Mouse (Mus musculus) cerebellum, postnatal 25 days (tissue): ENCODE measurements around the gene Vps9d1.
"Not testable (repeated sequence)": the region's sequence is repeated elsewhere in the genome, so short reads cannot be mapped to it uniquely, and the experiment has no call there.

Source experiments
- DNase-seq, 2 experiments: peaks; one replicate each; pipeline ENCODE4 v3.0.0; 2021; ENCODE audit warnings: mixed read lengths in 2 of 2

Vps9d1 gene

DNA sequence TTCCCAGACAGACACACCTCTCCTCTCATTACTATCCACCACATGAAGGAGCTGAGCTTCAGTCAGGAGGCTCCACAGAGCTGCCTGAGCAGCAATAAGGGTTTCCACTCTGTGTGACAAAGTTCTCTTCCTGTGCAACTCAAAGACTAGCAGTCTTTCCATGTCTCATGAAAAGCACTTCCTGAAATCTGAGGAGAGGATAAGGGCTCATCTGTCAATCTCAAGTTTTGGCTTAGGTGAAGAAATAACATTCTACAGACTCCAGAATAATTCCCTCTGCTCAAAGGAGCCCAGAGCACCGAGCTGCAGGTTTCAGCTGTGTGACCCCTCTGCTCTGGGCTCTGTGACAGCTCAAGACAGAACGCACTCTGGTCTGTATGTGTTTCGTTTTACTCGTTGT lies 1.2 kb downstream of the Vps9d1 start:
- DNase-seq, result no peak

DNA sequence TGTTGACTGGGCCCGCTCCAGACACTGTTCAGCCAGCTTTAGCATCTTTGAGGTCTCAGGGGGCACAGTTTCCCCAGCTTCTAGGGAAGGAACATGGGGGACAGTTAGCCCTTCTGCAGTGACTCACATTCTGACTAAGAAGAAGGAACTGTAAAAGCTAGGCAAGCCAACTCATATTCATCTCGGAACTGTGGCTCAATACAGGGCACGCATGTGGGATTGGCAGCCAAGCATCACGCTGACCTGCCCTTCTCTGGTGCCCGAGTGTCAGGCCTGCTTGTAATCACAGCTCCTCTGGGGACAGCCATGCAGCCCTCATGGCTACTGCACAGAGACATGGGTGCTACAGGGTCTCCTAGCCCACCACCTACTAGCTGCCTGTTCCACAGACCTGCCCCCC lies 3.2 kb downstream of the Vps9d1 start:
- DNase-seq, result no peak

DNA sequence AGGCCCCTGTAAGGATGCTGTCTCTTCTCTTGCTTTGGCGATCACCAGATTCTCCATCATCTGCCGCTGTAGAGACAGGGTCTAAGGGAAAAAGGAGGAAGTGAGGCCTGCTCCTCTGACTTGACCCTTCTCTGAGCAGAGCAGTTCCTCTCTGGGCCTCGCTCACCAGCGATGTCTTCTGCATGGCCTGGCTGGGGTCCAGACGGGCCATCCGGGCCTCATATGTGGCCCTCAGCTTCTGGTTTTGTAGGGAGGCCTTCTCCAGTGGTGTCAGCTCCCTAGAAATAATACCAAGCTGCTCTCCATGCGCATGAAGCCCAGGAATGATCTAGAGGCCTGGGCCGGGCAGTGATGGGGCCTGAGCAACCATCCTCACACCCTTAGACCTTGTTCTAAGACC lies 5.6 kb downstream of the Vps9d1 start:
- no peak for DNase-seq

DNA sequence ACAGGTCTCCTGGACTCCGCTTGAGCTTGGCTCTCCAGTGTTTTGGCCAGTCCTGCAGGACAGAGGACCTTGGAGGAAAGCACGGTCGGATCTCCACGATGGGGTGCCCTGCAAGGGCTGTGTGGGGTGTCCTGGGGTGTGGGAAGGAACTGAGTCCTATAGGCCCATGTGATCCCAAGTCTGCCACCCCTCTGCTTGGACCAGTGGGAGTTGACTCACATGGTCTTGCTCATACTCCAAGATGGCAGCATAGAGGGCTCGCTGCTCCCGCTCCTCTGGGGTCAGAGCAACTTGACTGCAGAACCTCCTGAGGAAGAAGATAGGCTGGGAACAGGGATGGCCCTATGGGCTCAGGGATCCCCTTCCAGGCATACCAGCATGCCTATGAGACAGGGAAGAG lies 6.4 kb downstream of the Vps9d1 start:
- DNase-seq, result no peak

DNA sequence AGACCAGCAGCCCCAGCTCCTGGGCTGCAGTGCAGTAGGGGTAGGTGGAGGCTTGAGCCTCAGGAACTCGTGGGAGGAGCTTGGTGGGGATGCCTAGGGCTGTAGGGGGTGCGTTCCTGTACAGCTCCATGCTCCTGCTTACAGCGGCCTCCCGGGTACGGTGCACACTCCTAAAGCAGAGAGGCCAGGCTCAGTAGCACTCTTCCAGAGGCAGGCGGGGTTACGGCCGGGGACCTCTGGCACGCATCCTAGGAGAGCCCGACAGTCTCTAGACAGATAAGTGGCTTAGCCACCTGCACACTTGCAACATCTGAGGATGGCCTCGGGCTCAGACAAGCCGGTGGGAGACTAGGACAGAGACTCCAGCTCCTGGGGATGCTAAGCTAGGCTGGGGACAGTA lies 8.6 kb downstream of the Vps9d1 start:
- DNase-seq, result no peak

DNA sequence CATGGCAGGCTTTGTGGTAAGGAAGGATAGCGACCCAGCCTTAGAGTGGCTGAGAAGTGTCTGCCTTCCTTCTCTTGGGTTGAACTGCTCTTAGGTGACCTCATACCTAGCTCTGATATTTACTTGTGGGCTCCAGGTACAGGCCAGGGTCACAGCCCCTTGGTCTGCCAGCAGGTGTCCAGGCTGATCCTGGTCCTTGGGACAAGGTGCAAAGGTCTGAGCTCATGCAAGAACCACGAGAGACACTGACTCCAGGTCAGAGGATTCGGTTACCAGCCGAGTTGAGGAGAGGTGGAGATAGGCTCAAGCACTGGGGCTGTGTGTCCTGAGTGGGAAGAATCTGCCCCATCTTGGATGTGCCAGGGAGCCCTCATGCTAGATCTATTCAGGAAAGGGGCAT lies 9.8 kb downstream of the Vps9d1 start:
- DNase-seq, result no peak

DNA sequence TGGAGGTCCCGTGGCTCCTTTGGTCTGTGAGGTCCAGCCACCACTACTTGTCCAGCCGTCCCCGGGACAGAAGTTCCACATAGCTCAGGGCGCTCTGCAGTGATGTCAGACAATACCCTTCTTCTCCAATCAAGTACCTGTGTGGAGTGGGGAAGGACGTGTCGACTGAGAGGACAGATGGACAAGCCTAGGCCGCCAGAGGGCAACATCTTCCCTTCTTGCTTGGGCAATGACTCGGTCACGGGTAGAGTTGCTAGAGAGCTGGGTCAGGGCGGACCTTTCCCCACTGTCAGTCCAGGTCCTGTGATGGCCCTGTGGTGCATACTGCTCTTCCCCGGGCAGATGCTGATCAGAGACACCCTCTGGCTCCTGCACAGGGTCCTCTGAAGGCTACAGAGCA lies 11.1 kb downstream of the Vps9d1 start:
- no peak for DNase-seq

DNA sequence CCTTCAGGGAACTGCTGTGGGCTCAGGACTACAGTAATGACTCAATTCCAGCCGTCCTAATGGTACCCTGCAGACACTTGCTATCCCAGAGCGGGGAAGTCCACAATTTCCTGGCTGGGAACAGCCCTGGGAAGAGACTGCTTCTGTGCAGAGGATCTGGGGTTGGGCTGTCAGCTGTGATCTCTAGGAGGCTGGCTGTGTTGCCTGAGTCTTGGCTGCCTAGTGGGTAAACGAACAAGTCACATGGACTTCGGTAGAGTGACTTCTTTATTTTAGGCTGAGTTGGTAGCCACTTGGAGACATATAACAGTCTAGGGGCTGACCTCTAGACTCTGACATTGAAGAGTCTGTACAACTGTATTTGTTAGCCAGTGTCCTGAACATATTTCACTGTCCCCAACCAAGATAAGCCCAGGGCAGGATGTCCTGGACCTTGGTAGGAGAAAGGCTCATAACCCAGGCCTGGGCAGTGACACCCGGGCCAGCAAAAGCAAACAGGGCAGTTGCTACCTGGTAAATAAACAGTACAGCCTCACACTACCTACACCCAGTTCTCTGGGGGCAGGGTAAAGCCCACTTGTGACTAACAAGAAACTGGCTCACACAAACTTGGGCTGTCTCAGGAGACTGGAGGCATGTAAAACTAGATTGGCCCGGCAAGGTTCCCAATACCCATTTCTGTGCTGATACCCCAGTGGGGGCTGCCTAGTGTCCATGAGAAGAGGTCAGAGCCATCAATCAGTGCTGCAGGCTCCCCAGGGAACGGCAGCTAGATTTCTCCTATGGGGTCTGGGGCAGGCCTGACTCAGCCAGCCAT lies 11.8 kb downstream of the Vps9d1 start:
- DNase-seq, result no peak

DNA sequence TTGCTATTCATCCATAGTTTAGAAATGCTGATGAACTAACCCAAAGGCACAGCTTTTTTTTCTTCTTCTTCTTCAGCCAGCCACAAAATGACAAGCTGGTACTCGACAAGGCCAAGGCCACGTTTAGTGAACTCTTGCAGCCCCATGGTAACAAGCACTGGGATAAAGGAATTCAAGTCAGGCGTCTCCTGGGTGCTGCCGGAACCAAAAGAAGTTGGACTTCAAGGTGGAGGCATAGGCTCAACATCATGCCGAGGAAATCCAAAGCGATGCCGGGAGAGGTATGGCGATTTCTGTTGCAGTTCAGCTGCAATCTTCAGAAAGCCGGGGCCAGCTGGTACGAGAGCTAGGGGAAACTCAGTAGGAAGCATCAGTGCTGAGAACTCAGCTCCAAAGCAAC lies 14.8 kb downstream of the Vps9d1 start:
- DNase-seq, result no peak

DNA sequence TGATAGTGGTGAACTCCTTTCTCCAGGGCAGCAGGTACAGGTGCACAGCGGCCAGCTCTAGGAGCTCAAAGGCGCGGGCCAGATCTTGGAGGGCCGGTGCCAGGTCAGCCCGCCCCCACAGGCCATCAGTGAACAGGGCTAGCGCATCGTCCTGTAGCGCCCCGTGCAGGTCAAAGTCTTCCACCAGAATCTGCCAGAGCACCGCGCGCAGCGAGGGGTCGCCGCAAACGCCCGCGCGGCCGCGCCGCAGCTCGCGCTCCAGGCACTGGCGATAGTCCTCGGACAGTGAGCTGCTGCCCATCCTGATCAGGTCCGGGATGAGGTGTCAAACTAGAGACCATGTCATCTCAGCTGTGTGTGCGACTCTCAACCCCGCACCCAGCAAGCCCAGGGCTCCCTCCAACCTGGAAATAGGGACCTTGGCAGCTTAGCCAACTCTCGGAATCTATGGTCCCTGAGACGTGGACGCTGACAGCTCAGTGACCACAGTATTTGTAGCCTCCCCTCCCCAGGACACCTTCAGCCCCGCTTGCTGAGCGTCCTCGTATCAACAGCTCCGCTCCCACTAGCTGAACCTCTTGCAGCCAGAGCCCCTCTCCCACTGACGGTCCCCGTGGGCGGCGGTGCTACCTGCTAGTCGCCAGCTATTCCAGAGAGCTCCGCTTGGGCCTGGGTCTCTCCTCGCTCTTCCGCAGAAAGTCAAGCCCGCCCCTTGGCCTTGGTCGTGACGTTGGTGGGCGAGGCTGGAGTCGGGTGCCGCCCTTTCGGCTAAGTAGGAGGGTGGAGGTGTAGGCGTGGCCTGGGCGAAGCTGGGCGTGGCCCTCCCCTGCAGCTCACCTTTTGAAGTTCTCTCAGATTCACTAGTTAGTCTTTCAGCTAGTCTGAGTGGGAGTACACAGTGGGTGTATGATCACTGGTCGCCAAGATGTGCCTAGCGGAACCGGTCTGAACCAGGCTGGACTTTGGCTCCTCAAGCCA lies 18.3 kb downstream of the Vps9d1 start, which contains the start of gene Spata2l:
TSS of gene Spata2l (minus strand) at position 714 of the 978 bp plus-strand sequence.
- DNase-seq, result peak; percentile 83 to 90

DNA sequence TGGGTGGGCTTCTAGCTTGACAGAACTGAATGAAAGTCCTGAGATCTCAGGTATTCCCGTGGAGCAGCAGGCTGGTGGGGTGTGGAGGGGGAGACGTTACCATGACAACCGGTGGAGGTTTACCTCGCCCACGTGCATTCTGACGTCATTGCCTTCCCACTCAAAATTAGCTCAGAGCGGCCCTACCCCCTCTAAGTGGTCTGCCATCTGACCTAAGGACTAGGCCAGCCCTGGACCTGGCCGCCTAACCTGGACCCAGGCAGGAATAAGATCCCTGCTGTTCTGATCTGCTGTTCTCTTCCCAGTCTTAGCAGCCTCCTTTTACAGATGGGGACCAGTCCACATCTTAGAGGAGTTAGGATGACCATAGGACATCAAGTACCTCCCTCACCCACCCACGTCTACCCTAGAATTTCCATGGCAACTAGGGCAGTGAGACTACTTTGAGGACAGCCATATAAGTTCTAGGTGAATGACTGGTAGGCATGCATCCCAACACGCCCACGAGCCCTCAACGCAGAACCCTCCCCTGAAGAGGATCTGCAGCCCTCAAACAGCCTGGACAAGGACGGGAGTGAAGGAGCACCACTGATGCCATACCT lies 19.1 kb downstream of the Vps9d1 start:
- peak; percentile 56 to 66 for DNase-seq

DNA sequence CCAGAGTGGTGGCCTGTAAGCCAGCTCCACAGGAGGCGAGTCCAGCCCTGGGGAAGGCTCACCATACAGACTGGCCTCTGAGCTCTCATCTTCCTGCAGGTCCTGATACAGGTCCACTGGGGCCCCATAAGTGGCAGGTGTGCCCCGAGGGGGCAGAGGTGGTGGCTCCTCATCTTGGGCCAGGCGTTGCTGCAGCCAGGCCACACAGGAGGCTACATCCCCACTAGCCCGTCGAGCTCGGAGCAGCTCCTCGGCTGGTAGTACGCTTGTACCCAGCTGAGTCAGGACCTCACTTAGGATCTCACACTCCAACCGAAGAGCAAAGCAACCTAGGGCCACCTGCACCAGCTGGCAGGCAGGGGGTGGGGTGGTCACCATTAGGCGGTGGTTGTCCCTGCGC lies 20.4 kb downstream of the Vps9d1 start:
- DNase-seq, result no peak

DNA sequence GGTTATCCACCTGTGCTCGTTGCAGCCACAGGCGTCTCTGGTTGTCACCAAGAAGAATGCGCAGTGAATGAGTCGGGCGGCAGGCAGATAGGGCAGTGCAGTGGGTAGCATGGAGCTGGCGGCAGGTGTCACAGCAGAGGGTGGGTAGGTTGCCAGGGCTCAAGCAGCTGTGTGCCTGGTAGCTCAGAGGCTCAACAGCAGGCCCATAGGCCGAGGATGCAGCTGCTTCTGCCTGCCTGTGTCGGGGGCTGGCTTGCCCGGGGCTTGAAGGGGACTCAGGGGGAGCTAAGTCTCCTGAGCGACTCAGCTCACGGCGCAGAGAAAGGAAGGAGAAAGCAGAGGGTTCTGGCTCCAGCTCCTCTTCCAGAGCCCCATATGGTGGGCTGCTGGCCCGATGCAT lies 20.8 kb downstream of the Vps9d1 start:
- no peak for DNase-seq

DNA sequence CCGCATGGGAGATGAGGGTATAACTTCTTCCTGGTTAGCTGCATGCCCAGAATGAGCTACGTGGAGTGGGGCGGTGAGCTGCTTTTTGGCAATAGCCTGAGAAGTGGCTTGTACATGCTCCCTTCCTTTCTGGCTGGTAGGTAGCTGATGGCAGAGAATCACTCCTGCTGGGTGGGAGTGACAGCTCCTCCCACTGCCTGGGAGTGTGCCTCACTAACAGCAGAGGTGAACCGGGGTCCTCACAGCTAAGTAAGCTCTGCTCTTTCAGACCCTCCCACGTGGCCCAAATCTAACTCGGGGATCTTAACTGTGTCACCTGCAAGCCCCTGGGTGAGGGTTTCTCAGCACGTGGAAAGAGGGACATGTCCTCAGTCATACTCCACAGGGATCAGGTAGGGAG lies 21.6 kb downstream of the Vps9d1 start:
- DNase-seq, result no peak

DNA sequence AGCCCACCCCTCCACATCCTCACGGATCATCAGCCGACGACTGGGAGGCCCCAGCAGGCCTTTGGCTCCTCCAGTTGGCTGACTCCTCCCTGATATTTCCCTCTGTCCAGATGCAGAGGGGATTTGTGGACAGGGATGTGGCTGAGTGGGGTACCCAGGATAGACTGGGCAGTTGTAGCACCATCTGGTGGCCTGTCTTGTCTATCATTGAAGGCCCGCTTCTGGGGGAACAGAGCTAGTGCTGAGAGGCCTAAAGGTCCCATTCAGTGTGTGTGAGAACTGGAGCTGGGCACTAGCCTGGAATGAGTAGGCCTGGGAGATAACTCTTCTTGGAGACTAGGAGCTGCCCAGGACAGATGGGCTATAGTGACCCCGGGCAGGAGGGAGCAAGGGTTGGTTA lies 22.4 kb downstream of the Vps9d1 start:
- DNase-seq, result no peak

DNA sequence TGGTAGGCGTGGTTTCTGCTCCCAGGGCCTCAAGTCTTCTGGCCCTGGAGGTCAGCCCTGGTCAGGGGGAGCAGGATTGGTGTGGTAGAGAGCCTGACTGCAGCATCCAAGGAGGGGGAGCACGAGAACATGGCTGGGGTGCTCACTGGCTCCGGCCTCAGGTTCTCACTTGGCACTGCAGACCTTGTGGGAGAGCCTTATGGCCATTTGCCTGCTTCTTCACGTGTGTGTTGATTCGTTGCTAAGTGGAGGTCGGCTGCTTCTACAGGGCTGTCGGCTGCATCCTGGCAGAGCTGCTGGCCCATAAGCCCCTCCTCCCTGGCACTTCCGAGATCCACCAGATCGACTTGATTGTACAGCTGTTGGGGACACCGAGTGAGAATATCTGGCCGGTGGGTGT lies 23.8 kb downstream of the Vps9d1 start:
- DNase-seq, result not testable (repeated sequence)

DNA sequence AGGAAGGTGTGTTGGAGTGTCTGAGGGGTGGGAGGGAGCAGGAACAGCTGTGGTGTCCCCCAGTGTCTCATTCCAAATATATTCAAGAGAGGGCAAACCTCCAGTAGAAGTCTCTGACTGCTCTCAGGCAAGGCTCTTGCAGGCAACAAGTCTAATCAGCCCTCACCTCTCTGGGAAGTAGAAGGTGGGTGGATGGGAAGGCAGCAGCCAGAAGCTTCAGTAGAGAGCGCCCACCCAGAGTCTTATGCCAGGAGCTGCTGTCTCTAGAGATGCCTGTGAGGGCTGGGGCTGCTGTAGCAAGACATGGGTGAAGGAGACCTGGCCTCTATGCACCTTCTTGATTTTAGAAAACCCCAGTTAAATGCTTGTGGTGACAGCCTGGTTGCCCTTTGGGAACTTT lies 25.7 kb downstream of the Vps9d1 start:
- no peak for DNase-seq

DNA sequence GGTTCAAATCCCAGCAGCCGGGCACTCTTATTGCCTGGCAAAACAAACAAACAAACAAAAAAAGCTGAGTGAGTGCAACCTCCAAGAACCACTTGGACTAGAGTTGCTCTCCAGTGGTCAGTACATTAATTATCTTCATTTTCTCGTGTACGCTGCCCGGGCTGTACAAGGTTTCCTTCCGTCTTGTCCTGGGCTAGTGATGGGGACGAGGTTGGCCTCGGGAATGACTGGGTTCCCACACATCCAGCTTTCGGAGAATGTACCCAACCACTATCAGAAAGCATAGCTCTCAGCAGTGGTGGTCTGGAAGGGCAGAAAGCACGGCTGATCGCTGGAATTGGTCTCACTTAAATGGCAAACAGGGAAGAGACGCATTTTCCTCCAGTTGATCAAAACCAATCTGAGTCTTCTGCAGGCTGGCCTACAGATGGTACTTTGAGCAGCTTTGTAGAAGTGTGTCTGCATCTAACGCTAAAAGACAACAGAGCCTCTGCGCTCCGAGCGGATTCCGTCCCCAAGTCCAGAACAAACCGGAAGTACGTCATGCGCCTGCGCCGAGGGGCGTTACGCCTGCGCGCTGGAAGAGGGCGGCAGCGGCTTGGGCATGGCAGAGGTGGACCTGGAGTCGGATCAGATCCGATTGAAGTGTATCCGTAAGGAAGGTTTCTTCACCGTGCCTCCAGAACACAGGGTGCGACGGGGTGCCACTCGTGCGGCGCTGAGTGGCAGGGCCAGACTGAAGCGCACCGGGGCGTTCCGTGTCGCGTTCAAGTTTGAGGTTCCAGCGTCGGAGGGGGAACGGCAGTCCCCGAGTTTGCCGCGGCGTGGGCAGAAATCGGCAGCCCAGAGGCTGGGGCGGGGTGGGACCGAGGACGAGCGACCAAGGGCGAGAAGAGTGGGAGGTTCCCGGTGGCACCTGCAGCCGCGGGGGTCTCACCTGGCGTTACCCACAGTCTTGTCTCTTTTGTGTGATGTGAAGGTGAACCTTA lies 29.6 kb downstream of the Vps9d1 start, which contains the start of gene Cdk10:
TSS of gene Cdk10 (plus strand) at position 565 of the 989 bp plus-strand sequence.
- peak; percentile 95 to 97 for DNase-seq

DNA sequence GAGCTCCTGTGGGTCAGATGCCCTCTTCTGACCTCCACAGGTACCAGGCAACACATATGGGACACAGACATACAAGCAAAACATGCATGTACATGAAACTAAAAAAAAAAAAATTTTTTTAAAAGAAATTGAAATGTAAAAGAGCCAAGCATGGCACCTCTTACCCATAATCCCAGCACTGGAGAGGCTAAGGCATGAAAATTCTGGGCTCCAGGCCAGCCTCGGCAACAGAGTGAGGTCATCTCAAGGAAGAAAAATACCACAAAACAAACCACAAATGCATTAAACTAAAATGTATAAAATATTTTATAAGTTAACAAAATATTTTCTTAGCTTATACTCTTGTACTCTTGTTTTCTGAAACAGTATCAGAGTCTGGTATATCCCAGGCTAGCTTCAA lies 33.2 kb downstream of the Vps9d1 start:
- DNase-seq, result no peak

DNA sequence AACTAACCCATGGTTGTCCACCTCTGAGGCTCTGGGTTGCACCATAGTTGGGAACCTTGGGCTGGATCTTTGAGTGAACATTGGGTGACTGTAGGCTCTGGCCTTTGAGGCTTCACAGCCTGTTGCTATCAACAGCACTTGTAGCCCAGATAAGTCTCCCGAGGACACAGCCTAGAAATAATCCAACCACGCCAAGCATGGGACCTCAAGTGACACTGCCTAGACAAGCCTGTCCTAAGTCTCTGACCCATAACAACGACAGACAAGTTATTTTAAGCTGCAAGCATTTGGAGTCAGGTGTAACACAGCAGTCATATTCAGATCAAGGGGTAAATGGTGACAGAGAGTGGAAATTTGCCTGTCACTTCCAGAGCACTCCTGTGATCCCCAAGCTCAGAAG lies 38.7 kb downstream of the Vps9d1 start:
- DNase-seq, result no peak

DNA sequence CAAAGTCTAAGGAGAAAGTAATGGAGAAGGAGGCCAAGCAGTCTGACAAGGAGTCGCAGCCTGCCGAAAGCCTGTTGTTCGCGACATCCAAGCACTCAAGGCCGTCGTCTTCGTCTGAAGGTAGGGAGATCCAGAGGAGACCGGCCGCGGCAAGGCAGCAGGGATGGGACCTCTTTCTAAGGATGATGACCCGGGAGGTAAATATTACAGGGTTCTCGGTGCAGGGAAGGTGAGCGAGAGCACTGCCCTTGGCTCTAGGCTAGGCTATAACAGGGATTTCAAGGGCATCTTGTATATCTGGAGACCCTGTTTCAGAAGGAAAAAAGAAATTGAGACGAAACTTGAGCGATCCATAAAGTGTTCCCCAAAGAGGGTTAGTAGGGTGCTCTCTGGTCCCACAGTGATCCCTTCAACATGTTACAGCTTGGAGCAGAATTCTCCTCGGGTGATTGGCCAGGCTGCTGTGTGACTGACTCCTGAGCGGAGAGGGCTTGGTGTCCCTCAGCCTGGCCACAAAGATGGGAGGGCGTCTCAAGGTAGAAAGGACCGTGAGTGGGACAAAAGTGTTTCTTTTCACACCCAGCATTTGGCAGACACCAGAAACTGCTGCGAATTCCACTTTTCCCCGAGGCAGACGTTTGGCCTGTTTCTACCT lies 40.9 kb downstream of the Vps9d1 start:
- no peak for DNase-seq
